Mouse (Mus musculus) C3H10T1/2 (cell line): ENCODE data around the gene Ahcy. TPM values are rescaled to one million over a fixed set of nuclear protein-coding genes. Genes with fewer than 3 reads are reported as not detected.

Experiments used
- polyA plus RNA-seq, 2 experiments: library from polyadenylated mRNA; unstranded; fragments of >200 nt; fragmentation: generic; extraction: Trizol; gene quantifications; one replicate each; pipeline ENCODE4 v1.2.1; 2012; ENCODE audit warnings: missing spikeins in 2 of 2

Gene Ahcy
- 10 to 100 TPM; 21.0 to 53.0 TPM for polyA plus RNA-seq

GRCm38 (mm10) chr2:155073978-155074765 lies at the start of gene Ahcy:
Gene Ahcy, minus strand, starts transcription at chr2:155074497.

GRCm38 (mm10) chr2:155018251-155018755 lies 56.0 kb downstream of the Ahcy start, which contains the start of gene Gm14226:
Gene Gm14226, plus strand, starts transcription at chr2:155018266.

Other genes starting within 250 kb of the Ahcy start
- gene Eif2s2, start 181.6 kb downstream of the Ahcy start, polyA plus RNA-seq, result 10 to 100 TPM; 10.6 to 30.8 TPM
- gene Gm14226, start 56.2 kb downstream of the Ahcy start, polyA plus RNA-seq, result under 1 TPM in 1 of 2 experiments, not detected in 1; 0.02 TPM
- gene Itch, start 59.0 kb upstream of the Ahcy start, polyA plus RNA-seq, result 1 to 10 TPM in 1 of 2 experiments, under 1 TPM in 1; 0.35 to 5.0 TPM
- gene Dynlrb1, start 162.0 kb upstream of the Ahcy start, polyA plus RNA-seq, result 100 to 1,000 TPM; 276 to 566 TPM
- gene Map1lc3a, start 201.8 kb upstream of the Ahcy start, polyA plus RNA-seq, result 100 to 1,000 TPM; 139 to 209 TPM